Comparison of ENCODE assay signal across 17 mouse cellular contexts in genomic region chr7:96455957-96456356, GRCm38 (mm10).
"Had no signal": no experiment of that assay in that cellular context is flagged by ENCODE, and none has a peak within 500 bp of the region (broad histone marks: within the 10 kb centered on the region; RNA-seq: fewer than 3 reads in every experiment).

No protein-coding gene starts in this region.

- DNase-seq: kidney, adult 2 months; kidney, postnatal 25 days; layer of hippocampus, adult 9-11 months; liver, embryonic 13.5 days; lung, adult 2 months; lung, postnatal 14 days; lung, postnatal 4 days; retina, postnatal 1 day; right cerebral cortex, postnatal 25 days; spleen, adult 18-20 months; thymus, postnatal 36 days had no signal

- H3K4me1 ChIP-seq: liver, embryonic 13.5 days; stomach, embryonic 15.5 days had no signal

- H3K27ac ChIP-seq: kidney, postnatal 0 days; layer of hippocampus, adult 2 months; liver, embryonic 13.5 days; midbrain, embryonic 12.5 days; stomach, embryonic 15.5 days had no signal

- H3K4me2 ChIP-seq: liver, embryonic 13.5 days; midbrain, embryonic 12.5 days; stomach, embryonic 15.5 days had no signal

- H3K4me3 ChIP-seq: layer of hippocampus, adult 2 months; liver, embryonic 13.5 days; midbrain, embryonic 12.5 days; myocyte; stomach, embryonic 15.5 days had no signal

- ATAC-seq: midbrain, embryonic 16.5 days had no signal

- H3K36me3 ChIP-seq: liver, embryonic 13.5 days; midbrain, embryonic 12.5 days; stomach, embryonic 15.5 days had no signal

- H3K9ac ChIP-seq: liver, embryonic 13.5 days; midbrain, embryonic 12.5 days; stomach, embryonic 15.5 days had no signal

- H3K27me3 ChIP-seq: liver, embryonic 13.5 days; midbrain, embryonic 12.5 days; stomach, embryonic 15.5 days had no signal

- H3K9me3 ChIP-seq: liver, embryonic 13.5 days; midbrain, embryonic 12.5 days; stomach, embryonic 15.5 days had no signal
